Comparison of ENCODE assay signal across 22 mouse cellular contexts in genomic region chr11:94480382-94480781, GRCm38 (mm10). TPM values are rescaled to one million over a fixed set of nuclear protein-coding genes. Genes with fewer than 3 reads are reported as not detected.
"Had no signal": no experiment of that assay in that cellular context is flagged by ENCODE, and none has a peak within 500 bp of the region (broad histone marks: within the 10 kb centered on the region; RNA-seq: fewer than 3 reads in every experiment).

No protein-coding gene starts in this region.

- ATAC-seq: midbrain, embryonic 13.5 days; midbrain, embryonic 15.5 days had no signal

- H3K4me3 ChIP-seq: midbrain, embryonic 10.5 days; midbrain, embryonic 13.5 days; midbrain, embryonic 15.5 days; myocyte; neural tube, embryonic 13.5 days; neural tube, embryonic 15.5 days had no signal

- H3K27ac ChIP-seq: liver, embryonic 14.5 days; midbrain, embryonic 10.5 days; midbrain, embryonic 13.5 days; midbrain, embryonic 15.5 days; neural tube, embryonic 13.5 days; neural tube, embryonic 15.5 days had no signal

- H3K4me2 ChIP-seq: lung, embryonic 14.5 days; midbrain, embryonic 13.5 days; midbrain, embryonic 15.5 days; neural tube, embryonic 13.5 days; neural tube, embryonic 15.5 days had no signal

- H3K36me3 ChIP-seq: midbrain, embryonic 10.5 days; midbrain, embryonic 13.5 days; midbrain, embryonic 15.5 days; neural tube, embryonic 13.5 days; neural tube, embryonic 15.5 days had no signal

- H3K9ac ChIP-seq: liver, embryonic 14.5 days; lung, embryonic 14.5 days; midbrain, embryonic 13.5 days; midbrain, embryonic 15.5 days; neural tube, embryonic 13.5 days; neural tube, embryonic 15.5 days had no signal

- H3K9me3 ChIP-seq: midbrain, embryonic 10.5 days; midbrain, embryonic 13.5 days; midbrain, embryonic 15.5 days; neural tube, embryonic 13.5 days; neural tube, embryonic 15.5 days had no signal

- DNase-seq: lung, adult 18-20 months; lung, embryonic 14.5 days; lung, postnatal 10 days; lung, postnatal 4 days; retina, postnatal 1 day; right cerebral cortex, adult 18-20 months; right cerebral cortex, postnatal 25 days; right cerebral cortex, postnatal 4 days; spleen, adult 18-20 months; thymus, adult 18-20 months; thymus, postnatal 14 days; thymus, postnatal 36 days had no signal

RNA-seq across cellular contexts. Expression of gene Spata20, which starts 5.6 kb away (rescaled TPM):
- polyA plus RNA-seq: liver, embryonic 14.5 days; liver, embryonic 16.5 days; midbrain, embryonic 10.5 days; midbrain, embryonic 13.5 days; myocyte; neural tube, embryonic 11.5 days; small intestine, adult 2 months had no signal

RNA-seq across cellular contexts. Expression of gene Mycbpap, which starts 41.2 kb away (rescaled TPM):
- polyA plus RNA-seq: liver, embryonic 16.5 days had no signal
